Mouse (Mus musculus) small intestine, adult 2 months (tissue): ENCODE data around the gene Gdf15.

Source experiments
- CTCF ChIP-seq: fragments of 200-500 bp; IDR thresholded peaks from 2 replicates; pipeline ENCODE4 v1.5.1; 2012; ENCODE audit warnings: low read depth, mild to moderate bottlenecking, control low read depth, inconsistent platforms, low read length, moderate library complexity, mixed read lengths; ENCODE audit not compliant: insufficient replicate concordance, insufficient read length; ENCODE audit errors: extremely low read depth
- POLR2A ChIP-seq: fragments of 200-500 bp; IDR thresholded peaks from 2 replicates; pipeline ENCODE4 v1.6.1; 2012; ENCODE audit warnings: low read depth, mild to moderate bottlenecking, control low read depth, inconsistent platforms, low read length, moderate library complexity

- no peak for TF ChIP-seq CTCF
- TF ChIP-seq POLR2A = no peak
These were observed 43.1 kb upstream of the Gdf15 start for GRCm38 (mm10) chr8:70675336-70675735.
